Mouse (Mus musculus) hematopoietic multipotent progenitor cell, adult 10-12 weeks (in vitro differentiated cells): Measurements from ENCODE around the gene Wdr95. TPM values are rescaled to one million over a fixed set of nuclear protein-coding genes. Genes with fewer than 3 reads are reported as not detected.

Source experiments
- polyA plus RNA-seq: library from polyadenylated mRNA; stranded (reverse); fragments of >175 nt; gene quantifications from 2 replicates; pipeline ENCODE4 v1.2.3, GENCODE M21; 2012; ENCODE audit warnings: low replicate concordance

Wdr95 gene
- 0.27 and 0.29 TPM in 2 replicates for polyA plus RNA-seq

DNA sequence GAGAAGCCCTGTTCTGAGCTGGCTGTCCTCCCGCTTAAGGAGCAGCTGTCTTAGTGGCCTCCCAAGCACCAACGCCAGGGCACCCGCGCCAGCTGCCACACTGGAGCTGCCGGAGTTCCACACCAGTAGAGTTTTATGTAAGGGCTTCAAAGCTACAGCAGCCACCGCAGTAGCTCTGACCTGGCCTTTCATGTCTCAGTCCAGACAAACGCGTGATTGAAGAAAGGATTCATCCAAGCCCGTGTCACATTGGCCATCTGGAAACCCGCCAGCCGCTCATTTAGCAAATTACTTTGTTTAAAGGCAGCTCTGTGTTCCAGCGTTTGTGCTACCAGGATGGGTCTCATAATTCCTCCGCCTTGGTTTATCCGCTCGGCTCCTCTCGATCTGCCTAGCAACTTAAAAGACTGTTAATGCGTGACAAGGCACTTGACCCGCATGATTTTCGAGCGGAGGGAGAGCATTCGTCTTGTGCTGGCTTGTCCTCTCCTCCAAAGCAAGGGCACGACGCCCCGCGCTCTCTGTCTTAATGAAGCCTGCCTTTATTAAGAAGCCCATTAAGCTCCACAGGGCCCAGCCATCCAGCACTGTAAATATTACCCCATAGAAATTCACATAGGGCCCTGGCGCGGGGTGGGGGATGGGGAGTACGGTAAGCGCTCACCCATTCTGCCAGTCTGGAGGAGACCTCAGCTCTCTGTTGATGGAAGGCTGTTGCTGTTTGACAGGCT lies at the start of gene Wdr95:
Wdr95 (plus strand) TSS at position 681 of the 731 bp plus-strand sequence.

GRCm38 (mm10) chr5:149636075-149636920 lies 107.8 kb downstream of the Wdr95 start, which contains the start of gene Hsph1:
TSS of gene Hsph1 (minus strand) at chr5:149636376.

Other genes with a start within 250 kb of the Wdr95 start
- 0.04 TPM in 1 of 2 replicates, not detected in the other for gene Medag, start 116.9 kb upstream of the Wdr95 start, polyA plus RNA-seq
- not detected in 2 replicates for gene Tex26, start 89.0 kb upstream of the Wdr95 start, polyA plus RNA-seq
- gene Hsph1, start 107.7 kb downstream of the Wdr95 start, polyA plus RNA-seq, result 38.3 and 42.3 TPM in 2 replicates
- gene B3glct, start 149.6 kb downstream of the Wdr95 start, polyA plus RNA-seq, result 1.2 and 9.6 TPM in 2 replicates